Mouse (Mus musculus) ZHBTc4 (cell line): Measurements from ENCODE around the gene Cchcr1.

ENCODE experiments used
- DNase-seq: peaks from one replicate; pipeline ENCODE4 v3.0.0-alpha.2; 2011; ENCODE audit warnings: low read depth, low spot score

Cchcr1 gene

GRCm38 (mm10) chr17:35514756-35515155 lies 2.1 kb upstream of the Cchcr1 start:
- no peak for DNase-seq

- peak; percentile 68 for DNase-seq
Measured at GRCm38 (mm10) chr17:35515911-35516640, 824 bp upstream of the Cchcr1 start.

GRCm38 (mm10) chr17:35517526-35517925 lies 626 bp downstream of the Cchcr1 start:
- no peak for DNase-seq

GRCm38 (mm10) chr17:35524354-35524753 lies 7.5 kb downstream of the Cchcr1 start:
- DNase-seq: no peak

- DNase-seq: peak; percentile 53
Measured at GRCm38 (mm10) chr17:35526644-35527043, 9.7 kb downstream of the Cchcr1 start.

GRCm38 (mm10) chr17:35532360-35532759 lies 15.5 kb downstream of the Cchcr1 start:
- peak; percentile 53 for DNase-seq

- no peak for DNase-seq
Measured at GRCm38 (mm10) chr17:35532901-35533300, 16.0 kb downstream of the Cchcr1 start, which contains the start of gene Psors1c2. Gene Psors1c2, plus strand, starts transcription at chr17:35533201.

GRCm38 (mm10) chr17:35534343-35534742 lies 17.4 kb downstream of the Cchcr1 start:
- DNase-seq: peak; percentile 87

GRCm38 (mm10) chr17:35537421-35537820 lies 20.5 kb downstream of the Cchcr1 start:
- DNase-seq: no peak

GRCm38 (mm10) chr17:35538476-35538875 lies 21.6 kb downstream of the Cchcr1 start:
- DNase-seq: no peak

- DNase-seq: peak; percentile 81
Measured at GRCm38 (mm10) chr17:35539540-35539939, 22.6 kb downstream of the Cchcr1 start.

GRCm38 (mm10) chr17:35542761-35543411 lies 26.0 kb downstream of the Cchcr1 start:
- DNase-seq: peak; percentile 86

GRCm38 (mm10) chr17:35543412-35543861 lies 26.5 kb downstream of the Cchcr1 start:
- DNase-seq: peak; percentile 64

- DNase-seq: peak; percentile 38
Measured at GRCm38 (mm10) chr17:35544001-35544400, 27.1 kb downstream of the Cchcr1 start.

- DNase-seq: peak; percentile 86
Measured at GRCm38 (mm10) chr17:35544680-35545079, 27.8 kb downstream of the Cchcr1 start.

- DNase-seq: peak; percentile 95
Measured at GRCm38 (mm10) chr17:35547465-35547864, 30.6 kb downstream of the Cchcr1 start.

- peak; percentile 67 for DNase-seq
Measured at GRCm38 (mm10) chr17:35548636-35549035, 31.7 kb downstream of the Cchcr1 start.

- DNase-seq: no peak
Measured at GRCm38 (mm10) chr17:35549437-35550142, 32.7 kb downstream of the Cchcr1 start.

- no peak for DNase-seq
Measured at GRCm38 (mm10) chr17:35550143-35550494, 33.2 kb downstream of the Cchcr1 start.

GRCm38 (mm10) chr17:35550871-35551270 lies 34.0 kb downstream of the Cchcr1 start:
- no peak for DNase-seq

- DNase-seq: no peak
Measured at GRCm38 (mm10) chr17:35551881-35552414, 35.0 kb downstream of the Cchcr1 start, which contains the start of gene Cdsn. Gene Cdsn, plus strand, starts transcription at chr17:35552128.

- DNase-seq: no peak
Measured at GRCm38 (mm10) chr17:35554321-35554720, 37.4 kb downstream of the Cchcr1 start.
